Mouse (Mus musculus): ENCODE results near the gene Tmem222. TPM values are rescaled to one million over a fixed set of nuclear protein-coding genes. Genes with fewer than 3 reads are reported as not detected.

Gene Tmem222
- total RNA-seq, 1 experiment from 2014 or later = 20.4 TPM

- no peak for ATAC-seq (replicated peaks; ENCODE audit: low read depth, poor library complexity, severe bottlenecking)
Measured at GRCm38 (mm10) chr4:133221701-133222100, 55.9 kb downstream of the Tmem222 start.

GRCm38 (mm10) chr4:133220656-133221055, 56.9 kb downstream of the Tmem222 start:
- ATAC-seq (replicated peaks; ENCODE audit: low read depth, poor library complexity, severe bottlenecking) = no peak

GRCm38 (mm10) chr4:133218745-133219144, 58.8 kb downstream of the Tmem222 start:
- no peak for ATAC-seq (replicated peaks; ENCODE audit: low read depth, poor library complexity, severe bottlenecking)

GRCm38 (mm10) chr4:133217641-133218040, 60.0 kb downstream of the Tmem222 start:
- ATAC-seq (replicated peaks; ENCODE audit: low read depth, poor library complexity, severe bottlenecking) = peak; percentile 42

Other genes with a start within 250 kb of the Tmem222 start
- 45.6 and 61.3 TPM in 2 replicates for gene Wasf2, start 147.3 kb downstream of the Tmem222 start, total RNA-seq (2017)
- not detected in 2 replicates for gene Cd164l2, start 65.7 kb downstream of the Tmem222 start, total RNA-seq (2017)
- not detected in 2 replicates for gene Gpr3, start 65.3 kb downstream of the Tmem222 start, total RNA-seq (2017)
- gene Map3k6, start 37.0 kb downstream of the Tmem222 start, total RNA-seq (2017) = 4.9 and 7.2 TPM in 2 replicates
- 0.87 and 3.0 TPM in 2 replicates for gene Sytl1, start 14.7 kb downstream of the Tmem222 start, total RNA-seq (2017)
- gene Wdtc1, start 75.7 kb upstream of the Tmem222 start, total RNA-seq (2017) = 9.3 and 12.6 TPM in 2 replicates
- gene Slc9a1, start 91.9 kb upstream of the Tmem222 start, total RNA-seq (2017) = 9.0 and 9.7 TPM in 2 replicates
- not detected in 2 replicates for gene Tent5b, start 202.3 kb upstream of the Tmem222 start, total RNA-seq (2017)
- not detected in 2 replicates for gene Trnp1, start 220.8 kb upstream of the Tmem222 start, total RNA-seq (2017)
- gene Kdf1, start 241.2 kb upstream of the Tmem222 start, total RNA-seq (2017) = not detected in 2 replicates

Data from common myeloid progenitor, adult 5-6 weeks (primary cell).